Mouse (Mus musculus) T-cell, adult 66 days (primary cell): ENCODE results near the gene Rbmx. TPM values are rescaled to one million over a fixed set of nuclear protein-coding genes. Genes with fewer than 3 reads are reported as not detected.

Experiments used
- total RNA-seq, 2 experiments: library from RNA; stranded (reverse); gene quantifications; 3 replicates in 1 of 2; 4 replicates in 1 of 2; pipeline ENCODE4 v1.2.4; 2023

Gene Rbmx
- total RNA-seq = 10 to 100 TPM; 72.2 to 74.4 TPM

GRCm38 (mm10) chrX:57392367-57393246 is at the start of gene Rbmx:
Gene Rbmx (minus strand): TSS chrX:57393036.

GRCm38 (mm10) chrX:57408769-57409168 is 15.9 kb upstream of the Rbmx start, which contains the start of gene Gm364:
Gene Gm364 (plus strand): TSS chrX:57409154.

GRCm38 (mm10) chrX:57338371-57339211 is 54.2 kb downstream of the Rbmx start, which contains the start of gene Arhgef6:
Gene Arhgef6 (minus strand): TSS chrX:57338729.

Other genes with a start within 250 kb of the Rbmx start
- 10 to 100 TPM; 72.4 to 96.3 TPM for gene Cd40lg, start 180.9 kb downstream of the Rbmx start, total RNA-seq
- gene Arhgef6, start 54.3 kb downstream of the Rbmx start, total RNA-seq = 10 to 100 TPM; 89.9 to 90.1 TPM
- not detected for gene Gm364, start 16.1 kb upstream of the Rbmx start, total RNA-seq
- gene Gpr101, start 110.7 kb upstream of the Rbmx start, total RNA-seq = not detected